Mouse (Mus musculus): ENCODE measurements around the gene Pde4b.

GRCm38 (mm10) chr4:102497221-102497620 lies 409.9 kb downstream of the Pde4b start:
- TF ChIP-seq CTCF (conservative IDR thresholded peaks at IDR 0.05; ENCODE audit: low read length): no peak
- no peak for TF ChIP-seq NANOG (IDR thresholded peaks at IDR 0.05; ENCODE audit: borderline replicate concordance, low read length)
- no peak for TF ChIP-seq POU5F1 (IDR thresholded peaks at IDR 0.05; ENCODE audit: borderline replicate concordance, low read length)
